Mouse (Mus musculus) heart, adult 2 months (tissue): ENCODE results near the gene Pdzrn3. TPM values are rescaled to one million over a fixed set of nuclear protein-coding genes. Genes with fewer than 3 reads are reported as not detected.
A peak's percentile ranks its signal among the peaks of the same experiment; 100 is the strongest.

Experiments
- DNase-seq, 2 experiments: peaks; one replicate each; pipeline ENCODE4 v3.0.0; 2021
- H3K27ac ChIP-seq: fragments of 200-600 bp; 2 replicates; pipeline ENCODE4 v1.8.1; 2022
- H3K27me3 ChIP-seq: fragments of 200-500 bp; 2 replicates; pipeline ENCODE4 v1.6.1; 2012; ENCODE audit warnings: mild to moderate bottlenecking, low read length, inconsistent platforms, mixed read lengths; ENCODE audit not compliant: control insufficient read depth, insufficient read depth
- H3K36me3 ChIP-seq: fragments of 200-500 bp; 2 replicates; pipeline ENCODE4 v1.6.1; 2012; ENCODE audit warnings: low read length, inconsistent platforms; ENCODE audit not compliant: control insufficient read depth, insufficient read depth
- H3K4me1 ChIP-seq: fragments of 200-500 bp; 2 replicates; pipeline ENCODE4 v1.6.1; 2011; ENCODE audit warnings: low read length; ENCODE audit not compliant: control insufficient read depth, insufficient read depth
- H3K4me3 ChIP-seq: fragments of 200-600 bp; 2 replicates; pipeline ENCODE4 v1.8.1; 2022
- H3K79me2 ChIP-seq: fragments of 200-500 bp; replicated peaks from 2 replicates; pipeline ENCODE4 v1.6.1; 2012; ENCODE audit warnings: mild to moderate bottlenecking, inconsistent platforms, low read length, moderate library complexity, mixed read lengths; ENCODE audit not compliant: control insufficient read depth, insufficient read depth
- H3K9ac ChIP-seq: fragments of 200-500 bp; 2 replicates; pipeline ENCODE4 v1.6.1; 2012; ENCODE audit warnings: low read depth, mild to moderate bottlenecking, control low read depth, inconsistent platforms, low read length, mixed read lengths
- CTCF ChIP-seq: fragments of 200-600 bp; IDR thresholded peaks from 2 replicates; pipeline ENCODE4 v1.8.1; 2022; ENCODE audit warnings: antibody characterized with exemption, mild to moderate bottlenecking, moderate library complexity
- EP300 ChIP-seq: fragments of 200-500 bp; IDR thresholded peaks from 2 replicates; pipeline ENCODE4 v1.6.1; 2011; ENCODE audit warnings: low read depth, low read length, control low read depth; ENCODE audit not compliant: insufficient read depth
- POLR2A ChIP-seq: fragments of 200-500 bp; IDR thresholded peaks from 2 replicates; pipeline ENCODE4 v1.6.1; 2011; ENCODE audit warnings: mild to moderate bottlenecking, low read depth, low read length, control low read depth; ENCODE audit not compliant: insufficient read depth
- WGBS: fragments of 180-500 bp; shearing (Covaris S2); methylation state at CpG from one replicate; pipeline ENCODE4 v1.1.7; 2018; 5-methylcytosine and 5-hydroxymethylcytosine counted together
- intact Hi-C: fragments of 180-260 bp; cut with DNase I; formaldehyde crosslinking; loops from one replicate; pipeline ENCODE4 v1.15.1; 2025
- polyA plus RNA-seq: library from polyadenylated mRNA; depleted of rRNA; stranded (reverse); fragments of >200 nt; gene quantifications from 2 replicates; pipeline ENCODE4 v1.2.3, GENCODE M21; 2012
- total RNA-seq, 2 experiments: library from RNA; stranded (reverse); gene quantifications; 2 replicates each; pipeline ENCODE4 v1.2.3; 2021

The Pdzrn3 gene
- total and polyA plus RNA-seq, 3 experiments, result 19.3 to 32.2 (median 28.7) TPM

DNA sequence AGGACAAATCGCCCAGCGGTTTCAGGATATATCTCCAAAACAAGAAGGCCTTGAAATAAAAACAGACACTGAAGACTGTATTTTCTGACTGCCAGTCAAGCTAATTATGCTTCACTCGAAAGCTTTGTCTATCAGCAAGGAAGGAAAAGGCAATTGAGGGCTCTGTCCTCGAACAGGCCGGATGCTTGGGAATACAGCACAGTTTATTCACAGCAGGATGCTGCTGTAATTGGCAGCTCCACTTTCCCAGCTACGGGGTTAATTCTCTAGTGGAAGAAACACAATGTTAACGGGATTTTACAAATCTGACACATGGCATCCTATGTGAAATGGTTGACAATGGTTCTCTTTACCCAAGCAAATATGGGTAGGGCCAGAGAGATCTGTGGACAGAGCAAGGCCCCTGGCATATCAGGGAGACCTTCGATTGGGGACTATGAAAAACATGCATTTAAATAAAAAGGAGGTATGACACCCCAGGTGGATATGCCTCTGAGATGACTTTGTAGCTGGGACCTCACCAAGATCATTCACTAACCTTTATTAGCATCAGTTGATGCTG, 150.3 kb downstream of the Pdzrn3 start:
- H3K4me3 ChIP-seq, result no peak overlapping the region
- H3K27me3 ChIP-seq, result no peaks in the 10 kb centered on the region
- DNase-seq, result no peak
- 53% methylated on average over 8 of the region's 8 CpGs for WGBS
- no peaks in the 10 kb centered on the region for H3K79me2 ChIP-seq
- intact Hi-C loops, result no loop called here
- H3K27ac ChIP-seq, result no peak overlapping the region
- H3K9ac ChIP-seq, result no peak overlapping the region
- H3K36me3 ChIP-seq, result peaks cover 4% of the 10 kb centered on the region; the same call in 1 of the 2 replicates
- H3K4me1 ChIP-seq, result peaks cover 4% of the 10 kb centered on the region
- TF ChIP-seq CTCF (no peak), EP300 (no peak), POLR2A (no peak)

DNA sequence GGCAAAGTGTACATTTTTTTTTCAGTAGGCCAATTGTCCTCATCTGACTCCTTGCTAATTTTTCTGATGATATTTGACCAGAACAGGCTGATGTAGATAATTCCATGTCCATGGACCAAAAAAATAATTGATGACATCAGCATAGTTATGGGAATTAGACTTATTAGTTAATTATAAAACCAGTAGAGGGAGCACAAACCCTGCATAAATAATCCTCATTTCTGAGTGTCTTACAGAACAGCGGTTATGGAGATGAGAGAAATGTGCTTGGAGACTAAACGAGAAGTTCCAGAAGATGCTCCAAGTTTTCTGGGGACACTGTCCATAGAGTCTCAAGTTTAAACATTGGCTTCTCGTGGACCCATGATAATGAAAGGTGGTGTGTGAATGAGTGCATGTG, 157.4 kb downstream of the Pdzrn3 start:
- Histone ChIP-seq H3K27me3 (no peaks in the 10 kb centered on the region), H3K27ac (no peak overlapping the region), H3K4me3 (no peak overlapping the region), H3K36me3 (no peaks in the 10 kb centered on the region; the same call in 1 of the 2 replicates), H3K4me1 (peaks cover 2% of the 10 kb centered on the region), H3K9ac (no peak overlapping the region), H3K79me2 (no peaks in the 10 kb centered on the region)
- intact Hi-C loops, result loop anchor here (2.0 kb wide), 1 partner anchor 40 kb away; no protein-coding TSS in a partner anchor
- 55% methylated on average over 3 of the region's 3 CpGs for whole genome bisulfite sequencing
- TF ChIP-seq EP300, result no peak
- TF ChIP-seq CTCF, result peak; percentile 51
- TF ChIP-seq POLR2A, result no peak
- no peak for DNase-seq

DNA sequence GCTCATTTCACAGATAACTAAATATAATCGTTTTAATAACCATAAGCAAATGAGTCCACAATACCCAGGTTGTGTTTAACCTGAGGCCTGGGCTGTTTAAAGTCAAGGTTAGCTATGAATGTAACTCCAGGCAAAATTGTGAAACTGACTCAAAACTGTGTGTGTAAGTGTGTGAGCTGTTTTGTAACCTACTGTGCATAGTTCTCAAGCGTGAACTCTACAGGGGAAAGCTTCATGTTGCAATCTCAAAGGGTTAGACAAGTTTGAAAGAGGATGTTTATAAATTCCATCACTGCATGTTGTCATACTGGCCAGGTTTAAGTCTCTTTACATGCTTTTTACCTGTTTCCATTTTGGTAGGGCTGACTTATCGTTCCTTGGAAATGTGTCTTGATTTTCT, 158.7 kb downstream of the Pdzrn3 start:
- no peak overlapping the region for H3K4me3 ChIP-seq
- H3K36me3 ChIP-seq, result no peaks in the 10 kb centered on the region; the same call in 1 of the 2 replicates
- H3K27me3 ChIP-seq, result no peaks in the 10 kb centered on the region
- H3K9ac ChIP-seq, result no peak overlapping the region
- 80% methylated on average over 3 of the region's 3 CpGs for WGBS
- intact Hi-C loops, result no loop called here
- DNase-seq, result no peak
- H3K79me2 ChIP-seq, result no peaks in the 10 kb centered on the region
- TF ChIP-seq CTCF (no peak), EP300 (no peak), POLR2A (no peak)
- H3K27ac ChIP-seq, result no peak overlapping the region
- peaks cover 2% of the 10 kb centered on the region for H3K4me1 ChIP-seq

DNA sequence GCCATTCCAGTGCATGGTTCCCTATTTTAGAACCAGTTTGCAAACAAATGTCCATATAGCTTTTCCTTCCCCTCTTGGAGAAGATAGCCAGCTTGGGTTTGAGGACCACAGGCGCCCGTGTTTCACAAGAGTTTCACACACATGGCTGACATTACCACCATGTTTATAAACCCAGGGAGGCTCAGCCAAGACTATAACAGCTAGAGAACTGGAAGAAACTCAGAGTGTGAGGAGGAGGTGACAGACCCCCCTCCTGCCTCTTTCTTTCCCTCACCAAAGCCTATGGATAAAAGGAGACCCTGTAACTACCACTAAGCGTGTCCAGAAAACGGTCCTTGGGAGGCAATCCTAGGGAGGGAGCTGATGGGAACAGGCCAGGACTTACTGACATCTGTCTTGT, 159.5 kb downstream of the Pdzrn3 start:
- Histone ChIP-seq H3K9ac (no peak overlapping the region), H3K4me3 (no peak overlapping the region), H3K36me3 (no peaks in the 10 kb centered on the region; the same call in 1 of the 2 replicates), H3K4me1 (peaks cover 2% of the 10 kb centered on the region), H3K79me2 (no peaks in the 10 kb centered on the region), H3K27ac (no peak overlapping the region), H3K27me3 (no peaks in the 10 kb centered on the region)
- 84% methylated on average over 4 of the region's 4 CpGs for WGBS
- no peak for DNase-seq
- intact Hi-C loops, result no loop called here
- no peak for TF ChIP-seq EP300
- no peak for TF ChIP-seq CTCF
- TF ChIP-seq POLR2A, result no peak

DNA sequence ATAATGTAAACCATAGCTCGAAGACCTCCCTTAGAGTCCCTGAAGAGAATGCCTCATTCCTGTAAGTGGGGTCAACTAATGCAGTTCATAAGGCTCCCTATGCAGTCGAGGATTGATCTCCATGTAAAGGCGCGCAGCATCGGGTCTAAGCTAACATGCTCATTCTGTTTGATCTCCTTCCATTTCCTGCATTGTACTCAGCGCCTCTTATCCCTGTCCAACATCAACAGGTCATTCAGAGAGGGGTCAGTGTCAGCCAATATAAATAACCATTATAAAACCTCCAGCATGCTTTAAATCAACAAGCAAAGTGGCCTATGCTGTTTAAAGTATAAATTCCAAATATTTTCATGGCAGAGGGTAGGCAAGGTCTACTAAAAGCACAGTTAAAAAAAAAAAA, 159.9 kb downstream of the Pdzrn3 start:
- Histone ChIP-seq H3K27me3 (no peaks in the 10 kb centered on the region), H3K9ac (no peak overlapping the region), H3K27ac (no peak overlapping the region), H3K4me3 (no peak overlapping the region), H3K36me3 (no peaks in the 10 kb centered on the region), H3K79me2 (no peaks in the 10 kb centered on the region), H3K4me1 (peaks cover 2% of the 10 kb centered on the region)
- intact Hi-C loops, result no loop called here
- 71% methylated on average over 6 of the region's 6 CpGs for WGBS
- TF ChIP-seq CTCF (no peak), EP300 (no peak), POLR2A (no peak)
- DNase-seq, result no peak

DNA sequence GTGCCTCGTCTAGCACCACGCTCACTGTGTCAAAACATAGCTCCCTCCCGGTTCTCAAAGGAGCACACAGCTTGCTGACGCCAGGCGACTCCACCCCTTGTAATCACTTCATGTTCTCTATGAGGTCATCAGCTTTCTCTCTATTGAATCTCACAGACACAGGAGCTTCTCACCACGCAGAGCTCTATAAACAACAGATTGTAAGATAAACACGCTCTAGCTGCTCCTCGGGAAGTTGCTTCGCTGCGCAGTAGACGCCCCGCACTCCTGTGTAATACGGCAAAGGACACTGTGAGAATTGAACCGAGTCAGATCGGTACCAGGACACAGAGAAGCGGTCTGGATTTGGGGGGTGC, 162.3 kb downstream of the Pdzrn3 start:
- WGBS, result 37% methylated on average over 16 of the region's 16 CpGs
- H3K27me3 ChIP-seq, result no peaks in the 10 kb centered on the region
- TF ChIP-seq CTCF (no peak), POLR2A (no peak), EP300 (no peak)
- H3K79me2 ChIP-seq, result no peaks in the 10 kb centered on the region
- H3K9ac ChIP-seq, result no peak overlapping the region
- DNase-seq, result peak; percentile 13 to 21
- H3K4me3 ChIP-seq, result no peak overlapping the region
- intact Hi-C loops, result no loop called here
- H3K36me3 ChIP-seq, result no peaks in the 10 kb centered on the region
- H3K4me1 ChIP-seq, result no peaks in the 10 kb centered on the region
- H3K27ac ChIP-seq, result no peak overlapping the region
